Mouse (Mus musculus) small intestine, adult 2 months (tissue): Measurements from ENCODE around the gene Cat.

Experiments
- CTCF ChIP-seq: fragments of 200-500 bp; IDR thresholded peaks from 2 replicates; pipeline ENCODE4 v1.5.1; 2012; ENCODE audit warnings: low read depth, mild to moderate bottlenecking, control low read depth, inconsistent platforms, low read length, moderate library complexity, mixed read lengths; ENCODE audit not compliant: insufficient replicate concordance, insufficient read length; ENCODE audit errors: extremely low read depth
- POLR2A ChIP-seq: fragments of 200-500 bp; IDR thresholded peaks from 2 replicates; pipeline ENCODE4 v1.6.1; 2012; ENCODE audit warnings: low read depth, mild to moderate bottlenecking, control low read depth, inconsistent platforms, low read length, moderate library complexity

DNA sequence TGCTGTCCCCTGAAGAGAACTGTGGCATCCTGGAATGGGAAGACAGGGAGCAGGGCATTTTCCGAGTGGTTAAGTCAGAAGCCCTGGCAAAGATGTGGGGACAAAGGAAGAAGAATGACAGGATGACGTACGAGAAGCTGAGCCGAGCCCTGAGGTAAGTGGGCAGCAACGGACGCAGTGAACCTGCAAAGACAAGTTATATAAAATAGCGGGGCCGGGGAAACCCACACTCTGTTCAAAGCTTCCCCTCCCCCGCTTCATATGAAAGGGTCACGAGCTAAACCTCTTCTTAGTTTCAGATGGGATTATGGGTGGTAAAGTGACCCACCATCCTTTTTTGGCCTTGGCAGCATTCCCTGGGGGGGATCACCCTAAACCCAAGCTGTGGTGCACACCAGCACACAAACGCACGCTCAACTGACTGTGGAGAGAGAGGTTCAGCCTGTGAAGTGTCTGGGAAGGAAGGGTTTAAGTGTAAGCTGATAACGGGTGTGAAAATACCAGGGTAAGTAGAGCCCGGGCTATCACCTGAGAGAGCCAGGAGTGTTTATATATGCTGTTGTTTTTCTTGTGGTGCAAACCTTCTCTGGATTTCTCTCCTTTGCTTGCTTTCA is 35.9 kb downstream of the Cat start:
- TF ChIP-seq POLR2A (no peak), CTCF (no peak)
